Mouse (Mus musculus): Measurements from ENCODE around the gene Unc79. TPM values are rescaled to one million over a fixed set of nuclear protein-coding genes. Genes with fewer than 3 reads are reported as not detected.

Unc79 gene
- total RNA-seq (2014; fragmentation: Nextera tagmentation) (not detected in 2 replicates), total RNA-seq (2017) (0.12 and 0.33 TPM in 2 replicates), polyA plus RNA-seq (2012) (not detected in 2 replicates)

DNA sequence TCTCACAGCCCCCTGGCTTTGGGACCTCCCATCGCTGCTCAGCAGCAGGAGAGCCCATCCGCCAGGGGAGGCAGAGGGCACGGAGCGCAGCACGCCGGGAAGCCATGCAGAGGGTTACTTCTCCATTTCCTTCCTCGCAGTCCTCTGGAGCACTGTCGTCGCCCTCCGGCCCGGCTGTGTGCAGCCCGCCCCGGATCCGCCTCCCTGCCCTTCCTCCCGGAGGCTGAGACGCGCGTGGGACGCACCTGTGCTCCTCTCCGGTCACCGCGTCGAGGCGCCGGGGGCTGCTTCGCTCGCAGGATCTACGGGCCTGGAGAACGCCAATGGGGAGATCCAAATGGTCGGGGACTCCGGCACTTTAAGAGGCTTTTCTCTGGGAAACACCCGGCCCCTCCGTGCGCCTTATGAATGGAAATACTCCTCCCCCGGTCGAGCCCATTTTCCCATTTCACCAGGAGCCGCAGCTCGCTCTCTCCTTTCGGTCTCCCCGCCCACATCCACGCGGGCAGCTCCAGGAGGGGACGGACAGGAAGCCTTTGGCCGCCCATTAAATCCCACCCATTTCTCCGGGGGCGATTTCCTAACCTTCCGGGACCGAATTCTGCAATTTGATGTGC is at the start of gene Unc79:
Gene Unc79, plus strand, starts transcription at position 82 of the 617 bp plus-strand sequence.
- Histone ChIP-seq H3K4me3 (ENCODE audit: low read depth, low read length) (peak within 1 kb of the TSS; percentile 1; the same call in 1 of the 2 replicates), H3K27me3 (ENCODE audit: insufficient read depth, low read length) (no peaks in the 10 kb centered on the region; the same call in 1 of the 2 replicates), H3K4me1 (ENCODE audit: insufficient read depth, low read depth, low read length) (no peaks in the 10 kb centered on the region), H3K9me3 (replicated peaks) (peaks cover 22% of the 10 kb centered on the region), H3K36me3 (replicated peaks) (no peaks in the 10 kb centered on the region)
- no peak for ATAC-seq (ENCODE audit: extremely low read depth, insufficient number of reproducible peaks, low FRiP score, poor library complexity, severe bottlenecking)
- no peak for DNase-seq (ENCODE audit: low spot score)
- TF ChIP-seq GATA1 (IDR thresholded peaks at IDR 0.05; ENCODE audit: borderline replicate concordance, low read length): no peak

DNA sequence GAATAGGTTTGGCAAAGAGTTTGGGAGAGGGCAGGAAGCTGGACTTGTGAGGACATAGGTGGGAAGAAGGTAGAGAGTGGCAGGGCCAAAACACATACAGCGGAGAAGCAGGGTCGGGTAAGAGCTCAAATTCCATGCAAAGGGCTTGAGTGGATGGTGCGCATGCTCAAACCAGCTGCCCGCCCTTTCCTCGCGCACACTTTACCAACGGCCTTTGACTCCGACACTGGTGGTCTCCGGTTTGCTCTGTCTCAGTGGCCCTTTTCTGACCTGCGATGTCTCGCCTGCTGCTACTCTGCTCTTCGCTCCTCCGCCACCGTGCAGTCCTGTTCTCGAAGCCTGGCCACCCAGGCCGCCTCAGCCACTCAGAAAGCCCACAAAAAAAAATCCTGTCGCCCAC is 49.6 kb upstream of the Unc79 start, which contains the start of gene Cox8c:
Gene Cox8c, plus strand, starts transcription at position 226 of the 400 bp plus-strand sequence.
- DNase-seq (ENCODE audit: low spot score) (no peak), ATAC-seq (ENCODE audit: extremely low read depth, insufficient number of reproducible peaks, low FRiP score, poor library complexity, severe bottlenecking) (no peak)
- Histone ChIP-seq H3K27me3 (ENCODE audit: insufficient read depth, low read length) (peaks cover 6% of the 10 kb centered on the region), H3K9me3 (replicated peaks) (no peaks in the 10 kb centered on the region), H3K4me1 (ENCODE audit: insufficient read depth, low read depth, low read length) (no peaks in the 10 kb centered on the region), H3K4me3 (ENCODE audit: low read depth, low read length) (no peak within 1 kb of the TSS), H3K36me3 (replicated peaks) (no peaks in the 10 kb centered on the region)
- TF ChIP-seq CTCF (IDR thresholded peaks at IDR 0.05; ENCODE audit: low read depth, low read length): no peak
- no peak for TF ChIP-seq POLR2AphosphoS5 (IDR thresholded peaks at IDR 0.05; ENCODE audit: insufficient replicate concordance, low read depth, low read length)
- TF ChIP-seq GATA2 (IDR thresholded peaks at IDR 0.05; ENCODE audit: borderline replicate concordance, low read depth, low read length): no peak
- TF ChIP-seq TAL1 (conservative IDR thresholded peaks at IDR 0.05; ENCODE audit: low read depth, low read length): no peak
- no peak for TF ChIP-seq GATA1 (IDR thresholded peaks at IDR 0.05; ENCODE audit: borderline replicate concordance, low read length)

- TF ChIP-seq POLR2AphosphoS5 (IDR thresholded peaks at IDR 0.05; ENCODE audit: insufficient replicate concordance, low read depth, low read length): no peak
- Histone ChIP-seq H3K27me3 (ENCODE audit: insufficient read depth, low read length) (no peaks in the 10 kb centered on the region), H3K36me3 (replicated peaks) (no peaks in the 10 kb centered on the region), H3K9me3 (replicated peaks) (no peaks in the 10 kb centered on the region), H3K4me1 (ENCODE audit: insufficient read depth, low read depth, low read length) (no peaks in the 10 kb centered on the region), H3K4me3 (ENCODE audit: low read depth, low read length) (no peak overlapping the region)
- ATAC-seq (ENCODE audit: extremely low read depth, insufficient number of reproducible peaks, low FRiP score, poor library complexity, severe bottlenecking) (no peak), DNase-seq (ENCODE audit: low spot score) (no peak)
Observed at GRCm38 (mm10) chr12:102908191-102908590, 40.5 kb upstream of the Unc79 start.

DNA sequence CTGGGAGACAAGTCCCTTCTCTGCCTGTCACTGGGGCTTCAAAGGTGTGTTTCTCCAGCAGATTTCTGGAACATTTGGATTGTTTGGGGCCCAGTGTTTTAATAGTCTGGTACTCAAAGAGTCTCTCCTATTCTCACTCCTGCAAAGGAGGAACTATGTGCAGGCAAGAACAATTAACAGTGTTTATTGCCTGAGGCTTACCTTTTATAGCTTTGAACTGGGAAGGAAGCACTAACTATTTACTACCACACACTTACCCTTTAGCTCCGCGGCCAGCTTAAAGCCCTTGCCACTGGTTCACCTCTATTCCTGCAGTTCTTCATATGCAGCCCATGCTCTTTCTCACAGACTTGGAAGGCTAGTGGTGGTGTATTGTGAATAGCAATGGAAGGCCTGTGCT is 32.6 kb upstream of the Unc79 start:
- ATAC-seq (ENCODE audit: extremely low read depth, insufficient number of reproducible peaks, low FRiP score, poor library complexity, severe bottlenecking): no peak
- H3K9me3 ChIP-seq (replicated peaks): no peaks in the 10 kb centered on the region
- TF ChIP-seq CTCF (IDR thresholded peaks at IDR 0.05; ENCODE audit: low read depth, low read length) (no peak), GATA2 (IDR thresholded peaks at IDR 0.05; ENCODE audit: borderline replicate concordance, low read depth, low read length) (no peak), GATA1 (IDR thresholded peaks at IDR 0.05; ENCODE audit: borderline replicate concordance, low read length) (no peak), TAL1 (conservative IDR thresholded peaks at IDR 0.05; ENCODE audit: low read depth, low read length) (no peak), POLR2AphosphoS5 (IDR thresholded peaks at IDR 0.05; ENCODE audit: insufficient replicate concordance, low read depth, low read length) (no peak)
- H3K36me3 ChIP-seq (replicated peaks): no peaks in the 10 kb centered on the region
- DNase-seq (ENCODE audit: low spot score): no peak
- H3K27me3 ChIP-seq (ENCODE audit: insufficient read depth, low read length): no peaks in the 10 kb centered on the region
- no peak overlapping the region for H3K4me3 ChIP-seq (ENCODE audit: low read depth, low read length)
- H3K4me1 ChIP-seq (ENCODE audit: insufficient read depth, low read depth, low read length): no peaks in the 10 kb centered on the region

- ATAC-seq (ENCODE audit: extremely low read depth, insufficient number of reproducible peaks, low FRiP score, poor library complexity, severe bottlenecking): no peak
- H3K27me3 ChIP-seq (ENCODE audit: insufficient read depth, low read length): no peaks in the 10 kb centered on the region
- TF ChIP-seq CTCF (IDR thresholded peaks at IDR 0.05; ENCODE audit: low read depth, low read length): no peak
- TF ChIP-seq GATA2 (IDR thresholded peaks at IDR 0.05; ENCODE audit: borderline replicate concordance, low read depth, low read length): no peak
- TF ChIP-seq POLR2AphosphoS5 (IDR thresholded peaks at IDR 0.05; ENCODE audit: insufficient replicate concordance, low read depth, low read length): no peak
- no peak for TF ChIP-seq GATA1 (IDR thresholded peaks at IDR 0.05; ENCODE audit: borderline replicate concordance, low read length)
- no peak for TF ChIP-seq TAL1 (conservative IDR thresholded peaks at IDR 0.05; ENCODE audit: low read depth, low read length)
- no peak for DNase-seq (ENCODE audit: low spot score)
- no peak overlapping the region for H3K4me3 ChIP-seq (ENCODE audit: low read depth, low read length)
- no peaks in the 10 kb centered on the region for H3K4me1 ChIP-seq (ENCODE audit: insufficient read depth, low read depth, low read length)
- H3K36me3 ChIP-seq (replicated peaks): no peaks in the 10 kb centered on the region
- no peaks in the 10 kb centered on the region for H3K9me3 ChIP-seq (replicated peaks)
Observed at GRCm38 (mm10) chr12:102929764-102930163, 18.9 kb upstream of the Unc79 start.

DNA sequence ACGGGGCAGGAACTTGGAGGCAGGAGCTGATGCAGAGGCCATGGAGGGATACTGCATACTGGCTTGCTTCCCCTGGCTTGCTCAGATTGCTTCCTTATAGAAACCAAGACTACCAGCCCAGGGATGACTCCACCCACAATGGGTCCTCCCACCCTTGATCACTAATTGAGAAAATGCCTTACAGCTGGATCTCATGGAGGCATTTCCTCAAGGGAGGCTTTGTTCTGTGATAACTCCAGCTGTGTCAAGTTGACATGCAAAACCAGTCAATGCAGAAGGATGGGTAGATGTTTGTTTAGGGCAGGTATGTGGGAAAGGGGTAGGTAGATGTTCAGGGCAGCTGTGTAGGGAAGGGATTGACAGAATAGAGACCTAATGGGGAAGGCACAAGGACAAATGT is 18.3 kb upstream of the Unc79 start:
- ATAC-seq (ENCODE audit: extremely low read depth, insufficient number of reproducible peaks, low FRiP score, poor library complexity, severe bottlenecking) (no peak), DNase-seq (ENCODE audit: low spot score) (no peak)
- Histone ChIP-seq H3K27me3 (ENCODE audit: insufficient read depth, low read length) (no peaks in the 10 kb centered on the region), H3K9me3 (replicated peaks) (no peaks in the 10 kb centered on the region), H3K4me1 (ENCODE audit: insufficient read depth, low read depth, low read length) (no peaks in the 10 kb centered on the region), H3K36me3 (replicated peaks) (no peaks in the 10 kb centered on the region), H3K4me3 (ENCODE audit: low read depth, low read length) (no peak overlapping the region)
- TF ChIP-seq GATA2 (IDR thresholded peaks at IDR 0.05; ENCODE audit: borderline replicate concordance, low read depth, low read length): no peak

- TF ChIP-seq GATA2 (IDR thresholded peaks at IDR 0.05; ENCODE audit: borderline replicate concordance, low read depth, low read length) (no peak), POLR2AphosphoS5 (IDR thresholded peaks at IDR 0.05; ENCODE audit: insufficient replicate concordance, low read depth, low read length) (no peak), CTCF (IDR thresholded peaks at IDR 0.05; ENCODE audit: low read depth, low read length) (no peak), TAL1 (conservative IDR thresholded peaks at IDR 0.05; ENCODE audit: low read depth, low read length) (no peak), GATA1 (IDR thresholded peaks at IDR 0.05; ENCODE audit: borderline replicate concordance, low read length) (no peak)
- no peak for ATAC-seq (ENCODE audit: extremely low read depth, insufficient number of reproducible peaks, low FRiP score, poor library complexity, severe bottlenecking)
- H3K9me3 ChIP-seq (replicated peaks): no peaks in the 10 kb centered on the region
- no peaks in the 10 kb centered on the region for H3K27me3 ChIP-seq (ENCODE audit: insufficient read depth, low read length)
- no peaks in the 10 kb centered on the region for H3K4me1 ChIP-seq (ENCODE audit: insufficient read depth, low read depth, low read length)
- no peak for DNase-seq (ENCODE audit: low spot score)
- H3K36me3 ChIP-seq (replicated peaks): no peaks in the 10 kb centered on the region
- no peak overlapping the region for H3K4me3 ChIP-seq (ENCODE audit: low read depth, low read length)
Observed at GRCm38 (mm10) chr12:102930789-102931188, 17.9 kb upstream of the Unc79 start.
